Comparison of ENCODE assay signal across 14 mouse cellular contexts in genomic region chr1:162293732-162294571, GRCm38 (mm10).
DNase-seq lines count a peak whose midpoint lies in the region; ATAC-seq lines count a peak whose summit lies in the region.
"Had no signal": no experiment of that assay in that cellular context is flagged by ENCODE, and none has a peak within 500 bp of the region (broad histone marks: within the 10 kb centered on the region; RNA-seq: fewer than 3 reads in every experiment).

No protein-coding gene starts in this region.

- no peaks in the 10 kb centered on the region for H3K36me3 ChIP-seq in hindbrain, embryonic 15.5 days
- H3K36me3 ChIP-seq in hindbrain, embryonic 10.5 days: no peaks in the 10 kb centered on the region
- no peaks in the 10 kb centered on the region for H3K36me3 ChIP-seq in lung, embryonic 15.5 days
- H3K36me3 ChIP-seq: liver, embryonic 15.5 days; midbrain, embryonic 15.5 days had no signal

- no peak overlapping the region for H3K4me2 ChIP-seq in hindbrain, embryonic 15.5 days
- H3K4me2 ChIP-seq in lung, embryonic 15.5 days: no peak overlapping the region
- H3K4me2 ChIP-seq: liver, embryonic 15.5 days; midbrain, embryonic 15.5 days had no signal

- H3K4me1 ChIP-seq in hindbrain, embryonic 15.5 days (replicated peaks): no peaks in the 10 kb centered on the region
- H3K4me1 ChIP-seq in hindbrain, embryonic 10.5 days (replicated peaks): no peaks in the 10 kb centered on the region
- H3K4me1 ChIP-seq in lung, embryonic 15.5 days: peaks cover 13% of the 10 kb centered on the region; the same call in 1 of the 2 replicates
- H3K4me1 ChIP-seq: liver, embryonic 15.5 days; midbrain, embryonic 15.5 days had no signal

- WGBS in hindbrain, embryonic 15.5 days: 62% methylated on average over 4 of the region's 4 CpGs
- WGBS in hindbrain, embryonic 10.5 days: 85% methylated on average over 4 of the region's 4 CpGs
- WGBS in lung, embryonic 15.5 days: 38% methylated on average over 4 of the region's 4 CpGs

- H3K4me3 ChIP-seq in hindbrain, embryonic 15.5 days: no peak overlapping the region
- no peak overlapping the region for H3K4me3 ChIP-seq in hindbrain, embryonic 10.5 days
- no peak overlapping the region for H3K4me3 ChIP-seq in lung, embryonic 15.5 days
- H3K4me3 ChIP-seq: liver, embryonic 15.5 days; midbrain, embryonic 15.5 days had no signal

- ATAC-seq in hindbrain, embryonic 15.5 days (ENCODE audit: low FRiP score, low read depth): peak; percentile 51; the same call in 1 of the 2 replicates
- no peak for ATAC-seq in lung, embryonic 15.5 days (ENCODE audit: borderline replicate concordance, extremely low read depth, low FRiP score, low TSS enrichment)
- ATAC-seq: midbrain, embryonic 15.5 days had no signal

- DNase-seq in cerebellum, adult 9-10 months: peak; percentile 34
- no peak for DNase-seq in cerebellum, adult 8-10 months
- DNase-seq in hindbrain, embryonic 10.5 days (ENCODE audit: low spot score): no peak
- no peak for DNase-seq in lung, postnatal 36 days
- DNase-seq in heart, postnatal 10 days: peak; percentile 22 to 29
- DNase-seq in adrenal gland, adult 8-10 months: no peak
- DNase-seq: embryo, embryonic 11 days; gastrocnemius, postnatal 10 days; kidney, postnatal 25 days; retina, postnatal 1 day had no signal

- intact Hi-C loops in heart, postnatal 10 days (cut with DNase I): no loop called here

- H3K9me3 ChIP-seq in hindbrain, embryonic 15.5 days: no peaks in the 10 kb centered on the region
- no peaks in the 10 kb centered on the region for H3K9me3 ChIP-seq in hindbrain, embryonic 10.5 days
- H3K9me3 ChIP-seq in lung, embryonic 15.5 days: no peaks in the 10 kb centered on the region
- H3K9me3 ChIP-seq: liver, embryonic 15.5 days; midbrain, embryonic 15.5 days had no signal

- no peaks in the 10 kb centered on the region for H3K27me3 ChIP-seq in hindbrain, embryonic 15.5 days
- H3K27me3 ChIP-seq in hindbrain, embryonic 10.5 days (ENCODE audit: insufficient read depth, poor library complexity, severe bottlenecking): no peaks in the 10 kb centered on the region
- no peaks in the 10 kb centered on the region for H3K27me3 ChIP-seq in lung, embryonic 15.5 days
- H3K27me3 ChIP-seq: liver, embryonic 15.5 days; midbrain, embryonic 15.5 days had no signal

- peak overlapping the region; percentile 68 for H3K27ac ChIP-seq in hindbrain, embryonic 15.5 days (replicated peaks)
- H3K27ac ChIP-seq in hindbrain, embryonic 10.5 days: no peak overlapping the region
- H3K27ac ChIP-seq in lung, embryonic 15.5 days: peak overlapping the region; percentile 49
- H3K27ac ChIP-seq: liver, embryonic 15.5 days; midbrain, embryonic 15.5 days had no signal

- H3K9ac ChIP-seq in hindbrain, embryonic 15.5 days: no peak overlapping the region
- no peak overlapping the region for H3K9ac ChIP-seq in lung, embryonic 15.5 days
- H3K9ac ChIP-seq: liver, embryonic 15.5 days; midbrain, embryonic 15.5 days had no signal

Comparison
In these comparisons a context has a peak if more than half of its experiments do, and no peak if none do; other contexts are left out.
1. DNase-seq: peak in cerebellum, adult 9-10 months (single experiment) and heart, postnatal 10 days (2 of 2); none in cerebellum, adult 8-10 months (single experiment), hindbrain, embryonic 10.5 days (single experiment), lung, postnatal 36 days (single experiment) and adrenal gland, adult 8-10 months (single experiment).